Mouse (Mus musculus) cerebellum, postnatal 25 days (tissue): ENCODE measurements at regions not wholly inside any gene's neighbourhood (a gene's known extent, or its start where the extent isn't known, plus 50 kb on each side); places are given as distances from the start of the nearest gene placed in this dataset.

ENCODE experiments used
- DNase-seq, 2 experiments: peaks; one replicate each; pipeline ENCODE4 v3.0.0; 2021; ENCODE audit warnings: mixed read lengths in 2 of 2

DNA sequence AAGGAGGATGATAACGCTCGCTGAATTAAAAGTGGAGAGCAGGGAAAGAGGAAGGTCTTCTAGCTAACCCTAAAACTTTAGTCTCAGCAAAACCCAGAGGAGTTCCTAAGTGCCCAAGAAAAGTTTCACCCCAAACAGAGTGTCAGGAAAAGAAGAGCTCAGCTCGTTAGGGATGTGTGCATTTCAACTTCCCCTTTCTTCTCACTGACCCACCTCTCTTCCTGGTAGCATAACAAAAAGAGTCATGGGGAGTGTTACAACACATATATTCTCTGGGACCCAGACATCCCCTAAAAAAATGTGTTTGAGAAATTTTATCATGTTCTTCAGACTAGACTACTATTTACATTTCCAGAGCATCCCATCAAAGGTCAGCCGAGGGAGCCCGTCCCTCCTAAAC, 432.6 kb downstream of the Mctp2 start:
- no peak for DNase-seq

DNA sequence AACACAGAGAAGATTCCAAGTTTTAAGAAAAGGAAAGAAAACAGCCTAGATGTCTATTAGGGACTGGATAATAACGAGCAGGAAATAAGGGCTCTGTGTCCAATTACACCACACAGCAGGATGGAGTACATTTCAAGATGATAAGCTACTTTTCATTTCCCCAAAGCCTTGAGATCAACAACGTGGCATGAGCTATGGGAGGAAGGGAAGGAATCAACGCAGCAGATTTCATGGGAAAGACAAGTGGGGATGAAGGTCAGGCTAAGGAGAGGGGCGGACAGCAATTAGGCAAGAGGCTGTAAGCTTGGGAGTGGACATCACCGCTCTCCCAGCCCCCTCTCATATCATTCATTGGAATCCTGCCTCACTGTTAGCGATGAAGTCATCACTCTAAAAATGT, 433.5 kb downstream of the Mctp2 start:
- DNase-seq, result no peak

- DNase-seq, result peak; percentile 37 to 64
These were observed 439.3 kb downstream of the Mctp2 start for GRCm38 (mm10) chr7:71867090-71867489.

GRCm38 (mm10) chr7:71865371-71866166, 440.8 kb downstream of the Mctp2 start:
- DNase-seq, result no peak

- DNase-seq, result no peak
These were observed 453.5 kb downstream of the Mctp2 start for GRCm38 (mm10) chr7:71852864-71853263.

GRCm38 (mm10) chr7:71849174-71849573, 457.2 kb downstream of the Mctp2 start:
- no peak for DNase-seq

GRCm38 (mm10) chr7:71837845-71838244, 468.6 kb downstream of the Mctp2 start:
- DNase-seq, result no peak

DNA sequence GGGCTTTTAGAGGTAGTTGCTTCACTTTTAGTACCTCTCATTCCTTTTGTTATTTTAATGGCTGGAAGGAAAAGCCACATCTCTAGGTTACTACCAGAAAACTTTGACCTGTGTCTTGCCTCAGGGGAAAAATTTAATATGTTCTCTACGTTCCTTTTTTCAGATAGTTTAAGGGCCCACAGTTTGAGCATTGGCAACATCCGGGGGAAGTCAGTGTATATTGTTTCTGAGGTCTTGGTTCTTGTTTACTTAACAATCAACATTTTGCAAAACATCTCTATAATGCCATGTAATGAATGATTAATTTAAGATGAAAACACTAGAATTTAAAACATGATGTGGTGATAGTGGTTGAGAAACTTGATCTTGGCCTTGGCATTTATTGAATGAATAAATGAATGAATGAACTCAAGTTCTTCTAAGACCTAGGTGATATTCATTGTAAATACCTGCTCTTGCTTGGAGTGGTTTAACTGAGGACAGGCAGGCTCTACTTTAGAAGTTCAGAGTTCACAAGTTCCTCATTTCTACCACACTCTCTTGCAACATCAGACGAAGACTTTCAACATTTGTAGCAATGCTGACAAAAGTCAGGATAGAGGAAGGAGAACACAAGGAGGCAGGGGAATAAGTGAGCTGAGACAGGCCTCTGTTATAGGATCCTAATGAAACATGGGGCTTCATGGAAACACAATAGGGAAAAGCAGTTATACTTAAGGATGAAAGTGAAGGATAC, 474.4 kb downstream of the Mctp2 start:
- no peak for DNase-seq

DNA sequence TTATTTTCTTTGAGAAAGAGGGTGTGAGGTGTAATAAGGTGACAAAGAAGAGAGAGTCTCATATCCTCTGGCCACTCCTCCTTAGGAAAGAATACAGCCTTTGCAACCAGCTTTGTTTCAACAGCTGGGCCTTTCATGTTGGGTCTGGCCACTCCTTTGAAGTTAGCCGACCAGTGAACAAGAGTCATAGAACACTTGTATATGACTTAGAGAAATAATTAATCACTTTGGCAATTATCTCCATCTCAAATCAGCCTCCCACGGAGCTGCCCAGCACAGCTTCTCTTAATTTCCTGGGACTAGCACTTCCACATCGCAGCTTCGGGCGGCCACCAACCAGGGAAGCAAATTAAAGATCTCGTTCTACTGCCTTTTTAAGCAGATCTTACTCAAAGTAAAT, 476.8 kb downstream of the Mctp2 start:
- DNase-seq, result no peak

GRCm38 (mm10) chr7:71816138-71816537, 464.9 kb upstream of the Gm10295 start:
- no peak for DNase-seq

- DNase-seq, result no peak
These were observed 442.9 kb upstream of the Gm10295 start for GRCm38 (mm10) chr7:71794201-71794600.

- no peak for DNase-seq
These were observed 437.1 kb upstream of the Gm10295 start for GRCm38 (mm10) chr7:71788401-71788800.

GRCm38 (mm10) chr7:71782496-71782895, 431.2 kb upstream of the Gm10295 start:
- DNase-seq, result no peak

DNA sequence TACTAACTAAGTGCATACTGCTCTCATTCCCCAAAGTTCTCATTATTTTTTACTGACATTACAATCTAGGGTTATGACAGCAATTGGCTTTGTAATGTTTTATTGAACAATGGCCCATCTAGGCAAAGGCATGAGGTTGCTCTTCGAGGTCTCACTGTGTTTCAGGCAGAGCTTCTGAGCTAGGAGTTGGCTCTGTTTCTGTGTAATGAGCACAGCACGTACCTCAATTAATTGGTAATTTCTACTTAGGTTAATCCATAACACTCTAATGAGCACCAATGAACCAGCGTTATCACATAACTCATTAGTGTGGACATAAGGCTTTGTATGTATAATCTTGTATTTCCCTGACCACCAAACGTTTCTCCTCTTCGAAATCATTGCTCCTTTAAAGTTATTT, 398.6 kb upstream of the Gm10295 start:
- no peak for DNase-seq

GRCm38 (mm10) chr7:71746118-71746897, 395.0 kb upstream of the Gm10295 start:
- DNase-seq, result no peak

DNA sequence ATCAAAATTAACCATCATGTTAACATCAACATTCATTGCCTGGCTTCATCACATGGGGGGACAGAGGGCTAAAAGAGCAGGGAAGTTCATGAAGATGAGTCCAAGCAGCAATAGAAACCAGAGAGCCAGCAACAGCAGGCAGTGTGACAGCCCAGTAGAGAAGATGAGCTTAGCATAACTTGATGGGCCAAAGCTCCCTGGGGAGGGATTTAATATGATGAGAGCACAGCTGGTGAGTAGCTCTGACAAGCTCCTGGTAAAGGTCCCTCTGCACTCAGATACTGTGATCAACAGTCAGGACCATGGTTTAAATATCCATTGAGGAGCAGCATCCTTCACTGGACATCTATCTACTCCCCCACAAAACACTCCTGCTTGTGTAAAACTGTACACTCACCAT, 377.2 kb upstream of the Gm10295 start:
- DNase-seq, result no peak

GRCm38 (mm10) chr7:71708209-71708608, 356.9 kb upstream of the Gm10295 start:
- DNase-seq, result no peak

- no peak for DNase-seq
These were observed 354.9 kb upstream of the Gm10295 start for GRCm38 (mm10) chr7:71706201-71706600.

DNA sequence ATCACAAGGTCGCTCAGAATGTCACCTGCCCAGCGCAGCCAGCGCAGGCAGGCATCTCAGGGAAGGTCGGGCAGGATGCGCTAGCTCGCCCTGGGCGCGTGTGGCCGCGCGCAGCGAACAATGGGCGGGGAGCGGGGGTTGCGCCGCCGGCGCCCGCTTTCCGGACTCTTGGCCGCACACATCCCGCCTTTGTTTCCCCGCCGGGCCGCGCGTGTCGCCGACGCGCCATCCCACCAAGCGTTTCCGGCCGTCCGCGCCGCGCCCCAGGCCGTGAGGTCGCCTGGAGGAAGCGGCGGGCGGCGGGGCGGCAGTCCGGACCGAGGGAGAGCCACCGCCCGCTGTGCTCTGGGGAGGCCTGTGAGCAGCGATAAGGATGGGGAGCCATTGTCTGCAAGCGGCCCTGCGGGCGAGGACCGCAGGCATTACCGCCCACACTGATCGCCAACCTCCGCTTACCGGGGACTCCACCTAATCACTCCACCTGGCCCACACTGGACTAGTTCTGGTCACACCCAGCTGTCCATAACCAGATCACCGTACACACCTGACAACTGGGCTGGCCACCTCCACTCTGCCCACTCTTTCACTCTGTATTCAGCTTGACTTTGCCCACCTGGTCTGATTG, 354.3 kb upstream of the Gm10295 start:
- DNase-seq, result peak; percentile 23 to 46

GRCm38 (mm10) chr7:71704661-71705240, 353.5 kb upstream of the Gm10295 start:
- no peak for DNase-seq
